ENCODE assay signal across 18 mouse cellular contexts in genomic region chr17:28445886-28446819, GRCm38 (mm10).
DNase-seq lines count a peak whose midpoint lies in the region; ATAC-seq and TF ChIP-seq lines count a peak whose summit lies in the region.
"Had no signal": no experiment of that assay in that cellular context is flagged by ENCODE, and none has a peak within 500 bp of the region (broad histone marks: within the 10 kb centered on the region; RNA-seq: fewer than 3 reads in every experiment).

No protein-coding gene starts in this region.

- no peaks in the 10 kb centered on the region for H3K4me1 ChIP-seq in heart, embryonic 12.5 days (replicated peaks)
- H3K4me1 ChIP-seq in liver, embryonic 14.5 days (replicated peaks; ENCODE audit: control insufficient read depth in 2 of 2, insufficient read depth in 2 of 2, low read length in 1 of 2): peaks cover 0 to 16% of the 10 kb centered on the region in 2 experiments; a peak in 3 of 4 replicates
- H3K4me1 ChIP-seq: stomach, embryonic 15.5 days had no signal

- no peak for TF ChIP-seq EP300 in liver, embryonic 14.5 days (IDR thresholded peaks at IDR 0.05; ENCODE audit: low read depth)

- 89% methylated on average over 12 of the region's 12 CpGs for WGBS in heart, embryonic 12.5 days
- WGBS in liver, embryonic 14.5 days (ENCODE audit: insufficient replicate concordance): 72% methylated on average over 12 of the region's 12 CpGs

- no peak overlapping the region for H3K9ac ChIP-seq in heart, embryonic 12.5 days
- no peak overlapping the region for H3K9ac ChIP-seq in liver, embryonic 14.5 days (replicated peaks)
- H3K9ac ChIP-seq: embryonic facial prominence, embryonic 13.5 days; limb, embryonic 13.5 days; stomach, embryonic 15.5 days had no signal

- H3K27me3 ChIP-seq in heart, embryonic 12.5 days (replicated peaks): no peaks in the 10 kb centered on the region
- no peaks in the 10 kb centered on the region for H3K27me3 ChIP-seq in liver, embryonic 14.5 days (ENCODE audit: control insufficient read depth, insufficient read depth, low read length)
- H3K27me3 ChIP-seq: embryonic facial prominence, embryonic 13.5 days; limb, embryonic 13.5 days; megakaryocyte, embryonic 14.5 days; stomach, embryonic 15.5 days had no signal

- no peak overlapping the region for H3K4me3 ChIP-seq in heart, embryonic 12.5 days
- no peak overlapping the region for H3K4me3 ChIP-seq in liver, embryonic 14.5 days (ENCODE audit: insufficient read depth in 1 of 2, low read depth in 2 of 2, low read length in 2 of 2)
- H3K4me3 ChIP-seq: embryonic facial prominence, embryonic 13.5 days; layer of hippocampus, adult 2 months; limb, embryonic 13.5 days; megakaryocyte, embryonic 14.5 days; stomach, embryonic 15.5 days had no signal

- ATAC-seq in heart, embryonic 12.5 days (ENCODE audit: insufficient number of reproducible peaks, low FRiP score): no peak
- peak; percentile 51; the same call in 1 of the 2 replicates for ATAC-seq in liver, embryonic 14.5 days (ENCODE audit: insufficient read depth)
- ATAC-seq: activated CD4-positive, CD25-positive, alpha-beta regulatory T cell, adult 4 months; hindbrain, embryonic 16.5 days; lung, postnatal 0 days had no signal

- no peak for TF ChIP-seq CTCF in liver, embryonic 14.5 days (IDR thresholded peaks at IDR 0.05; ENCODE audit: low read depth)

- no peak overlapping the region for H3K27ac ChIP-seq in heart, embryonic 12.5 days (ENCODE audit: poor library complexity, severe bottlenecking)
- H3K27ac ChIP-seq in liver, embryonic 14.5 days: peak overlapping the region; percentile 10; the same call in 1 of the 2 replicates
- H3K27ac ChIP-seq: embryonic facial prominence, embryonic 13.5 days; layer of hippocampus, adult 2 months; limb, embryonic 13.5 days; stomach, embryonic 15.5 days had no signal

- no peaks in the 10 kb centered on the region for H3K36me3 ChIP-seq in heart, embryonic 12.5 days
- no peaks in the 10 kb centered on the region for H3K36me3 ChIP-seq in liver, embryonic 14.5 days (replicated peaks; ENCODE audit: control insufficient read depth, insufficient read depth, low read depth)
- H3K36me3 ChIP-seq: embryonic facial prominence, embryonic 13.5 days; limb, embryonic 13.5 days; stomach, embryonic 15.5 days had no signal

- DNase-seq in heart, adult 8-10 months (ENCODE audit: low spot score): peak; percentile 49
- DNase-seq in adipocyte (ENCODE audit: low spot score): peak; percentile 60
- peak; percentile 42 for DNase-seq in gastrocnemius, postnatal 10 days
- DNase-seq in liver, embryonic 14.5 days (ENCODE audit: low read depth in 3 of 3, low spot score in 3 of 3): no peak
- DNase-seq in cerebellum, adult 11-12 months: no peak
- no peak for DNase-seq in layer of hippocampus, postnatal 10 days (ENCODE audit: low spot score in 2 of 2)
- no peak for DNase-seq in lung, postnatal 25 days (ENCODE audit: low spot score)
- DNase-seq: cerebellum, adult 9-11 months; kidney, adult 18-20 months had no signal

- no peaks in the 10 kb centered on the region for H3K9me3 ChIP-seq in heart, embryonic 12.5 days (replicated peaks)
- H3K9me3 ChIP-seq in liver, embryonic 14.5 days (ENCODE audit: control insufficient read depth, low read length): no peaks in the 10 kb centered on the region
- H3K9me3 ChIP-seq: embryonic facial prominence, embryonic 13.5 days; limb, embryonic 13.5 days; megakaryocyte, embryonic 14.5 days; stomach, embryonic 15.5 days had no signal

- no peak overlapping the region for H3K4me2 ChIP-seq in heart, embryonic 12.5 days
- peak overlapping the region; percentile 35 for H3K4me2 ChIP-seq in liver, embryonic 14.5 days (ENCODE audit: low read depth)
- H3K4me2 ChIP-seq: embryonic facial prominence, embryonic 13.5 days; limb, embryonic 13.5 days; stomach, embryonic 15.5 days had no signal

Comparison
In these comparisons a context has a peak if more than half of its experiments do, and no peak if none do; other contexts are left out.
1. DNase-seq: peak in heart, adult 8-10 months (single experiment), adipocyte (single experiment) and gastrocnemius, postnatal 10 days (single experiment); none in liver, embryonic 14.5 days (0 of 3), cerebellum, adult 11-12 months (single experiment), layer of hippocampus, postnatal 10 days (0 of 2) and lung, postnatal 25 days (single experiment).